In the genomic region with DNA sequence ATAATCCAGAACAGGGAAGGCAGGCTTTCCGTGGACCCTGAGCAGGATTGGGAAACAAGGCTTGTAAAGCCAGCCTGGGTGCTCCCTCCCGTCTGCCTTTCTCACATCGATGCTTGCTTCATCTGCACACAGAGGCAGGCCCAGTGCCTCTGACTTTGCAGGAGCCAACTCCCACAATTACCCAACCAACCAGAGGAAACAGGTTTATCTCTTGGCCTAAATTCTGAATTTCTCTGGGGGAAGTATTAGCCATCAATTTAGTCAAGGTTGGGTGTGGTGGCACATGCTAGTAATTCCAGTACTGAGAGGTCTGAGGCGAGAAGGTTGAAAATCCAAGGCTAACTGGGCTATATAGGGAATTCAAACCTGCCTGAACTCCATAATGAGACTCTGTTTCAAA, we compare ENCODE assay signal across 16 mouse cellular contexts. TPM values are rescaled to one million over a fixed set of nuclear protein-coding genes. Genes with fewer than 3 reads are reported as not detected.
DNase-seq lines count a peak whose midpoint lies in the region; ATAC-seq and TF ChIP-seq lines count a peak whose summit lies in the region.
"Had no signal": no experiment of that assay in that cellular context is flagged by ENCODE, and none has a peak within 500 bp of the region (broad histone marks: within the 10 kb centered on the region; RNA-seq: fewer than 3 reads in every experiment).

No protein-coding gene starts in this region.

- no peak overlapping the region for H3K27ac ChIP-seq in liver, postnatal 0 days (ENCODE audit: low read depth)
- no peak overlapping the region for H3K27ac ChIP-seq in liver, embryonic 11.5 days (ENCODE audit: low read depth, low read length)
- H3K27ac ChIP-seq in MEL (ENCODE audit: control insufficient read depth, low read depth, low read length) = peak overlapping the region; percentile 56
- no peak overlapping the region for H3K27ac ChIP-seq in forebrain, embryonic 14.5 days (ENCODE audit: low read depth, low read length)
- H3K27ac ChIP-seq: embryonic facial prominence, embryonic 13.5 days; heart, embryonic 15.5 days; kidney, embryonic 15.5 days; macrophage; stomach, embryonic 15.5 days had no signal

- TF ChIP-seq EP300 in liver, postnatal 0 days (IDR thresholded peaks at IDR 0.05; ENCODE audit: low read depth) = no peak
- TF ChIP-seq EP300 in MEL (IDR thresholded peaks at IDR 0.05; ENCODE audit: low read depth in 1 of 2, low read length in 2 of 2) = no peak

- H3K27me3 ChIP-seq in liver, postnatal 0 days (ENCODE audit: insufficient read depth, low read length) = no peaks in the 10 kb centered on the region
- H3K27me3 ChIP-seq in liver, embryonic 11.5 days (replicated peaks; ENCODE audit: control insufficient read depth, insufficient read depth, low read length) = peaks cover 4% of the 10 kb centered on the region; the same call in 1 of the 2 replicates
- H3K27me3 ChIP-seq in MEL (ENCODE audit: control insufficient read depth in 1 of 2, insufficient read depth in 2 of 2, low read length in 2 of 2) = no peaks in the 10 kb centered on the region
- H3K27me3 ChIP-seq in forebrain, embryonic 14.5 days (replicated peaks; ENCODE audit: control insufficient read depth, insufficient read depth, low read length) = no peaks in the 10 kb centered on the region
- H3K27me3 ChIP-seq: embryonic facial prominence, embryonic 13.5 days; heart, embryonic 15.5 days; kidney, embryonic 15.5 days; stomach, embryonic 15.5 days had no signal

- no peaks in the 10 kb centered on the region for H3K36me3 ChIP-seq in liver, postnatal 0 days (replicated peaks; ENCODE audit: insufficient read depth, low read length)
- no peaks in the 10 kb centered on the region for H3K36me3 ChIP-seq in liver, embryonic 11.5 days (ENCODE audit: control insufficient read depth, insufficient read depth, low read length)
- H3K36me3 ChIP-seq in MEL (ENCODE audit: control insufficient read depth in 1 of 2, insufficient read depth in 2 of 2, low read length in 2 of 2) = peaks cover 0 to 13% of the 10 kb centered on the region in 2 experiments; a peak in 2 of 4 replicates
- no peaks in the 10 kb centered on the region for H3K36me3 ChIP-seq in forebrain, embryonic 14.5 days (ENCODE audit: control insufficient read depth, insufficient read depth, low read length)
- H3K36me3 ChIP-seq: embryonic facial prominence, embryonic 13.5 days; heart, embryonic 15.5 days; kidney, embryonic 15.5 days; stomach, embryonic 15.5 days had no signal

- peak; percentile 87 for ATAC-seq in liver, postnatal 0 days
- no peak for ATAC-seq in liver, embryonic 11.5 days (replicated peaks; ENCODE audit: low FRiP score)
- no peak for ATAC-seq in forebrain, embryonic 14.5 days
- ATAC-seq: hindbrain, embryonic 16.5 days had no signal

- TF ChIP-seq POLR2A in MEL (IDR thresholded peaks at IDR 0.05; ENCODE audit: control insufficient read depth in 1 of 2, insufficient read depth in 1 of 2, low read depth in 1 of 2, low read length in 2 of 2, poor library complexity in 1 of 2) = peak in 1 of 2 experiments; percentile 37; a peak in 1 of 4 replicates

- no peak overlapping the region for H3K4me3 ChIP-seq in liver, postnatal 0 days (ENCODE audit: low read depth, low read length)
- H3K4me3 ChIP-seq in liver, embryonic 11.5 days (ENCODE audit: low read depth, low read length) = no peak overlapping the region
- H3K4me3 ChIP-seq in MEL (ENCODE audit: control insufficient read depth in 1 of 2, insufficient read depth in 1 of 2, low read depth in 2 of 2, low read length in 2 of 2) = peak overlapping the region in 1 of 2 experiments; percentile 17; a peak in 1 of 4 replicates
- H3K4me3 ChIP-seq in forebrain, embryonic 14.5 days (ENCODE audit: low read depth, low read length) = no peak overlapping the region
- H3K4me3 ChIP-seq: embryonic facial prominence, embryonic 13.5 days; heart, embryonic 15.5 days; kidney, embryonic 15.5 days; stomach, embryonic 15.5 days had no signal

- no peak overlapping the region for H3K4me2 ChIP-seq in liver, postnatal 0 days (ENCODE audit: low read depth, low read length)
- H3K4me2 ChIP-seq in liver, embryonic 11.5 days = no peak overlapping the region
- no peak overlapping the region for H3K4me2 ChIP-seq in forebrain, embryonic 14.5 days (ENCODE audit: low read length)
- H3K4me2 ChIP-seq: embryonic facial prominence, embryonic 13.5 days; heart, embryonic 15.5 days; kidney, embryonic 15.5 days; stomach, embryonic 15.5 days had no signal

- H3K79me2 ChIP-seq in MEL (ENCODE audit: control insufficient read depth, insufficient read depth, low read length, poor library complexity) = no peaks in the 10 kb centered on the region

- no peak for TF ChIP-seq CTCF in liver, postnatal 0 days (IDR thresholded peaks at IDR 0.05; ENCODE audit: low read depth)
- TF ChIP-seq CTCF in MEL (IDR thresholded peaks at IDR 0.05 in 2 of 3, conservative IDR thresholded peaks at IDR 0.05 in 1 of 3; ENCODE audit: control insufficient read depth in 1 of 3, insufficient read depth in 1 of 3, low read depth in 2 of 3, low read length in 3 of 3, poor library complexity in 1 of 3, severe bottlenecking in 1 of 3) = no peak

- 23% methylated on average over 4 of the region's 4 CpGs for WGBS in liver, postnatal 0 days (ENCODE audit: insufficient replicate concordance)
- WGBS in liver, embryonic 11.5 days = 47% methylated on average over 4 of the region's 4 CpGs
- WGBS in forebrain, embryonic 14.5 days = 82% methylated on average over 4 of the region's 4 CpGs

- H3K4me1 ChIP-seq in liver, postnatal 0 days (ENCODE audit: insufficient read depth) = peaks cover 6% of the 10 kb centered on the region; the same call in 1 of the 2 replicates
- H3K4me1 ChIP-seq in liver, embryonic 11.5 days (replicated peaks; ENCODE audit: control insufficient read depth, insufficient read depth, low read length) = no peaks in the 10 kb centered on the region; the same call in 1 of the 2 replicates
- peaks cover 2 to 23% of the 10 kb centered on the region in 2 experiments for H3K4me1 ChIP-seq in MEL (ENCODE audit: control insufficient read depth in 1 of 2, insufficient read depth in 2 of 2, low read length in 2 of 2)
- H3K4me1 ChIP-seq in forebrain, embryonic 14.5 days (ENCODE audit: control insufficient read depth, insufficient read depth, low read length) = no peaks in the 10 kb centered on the region
- H3K4me1 ChIP-seq: embryonic facial prominence, embryonic 13.5 days; stomach, embryonic 15.5 days had no signal

- H3K9me3 ChIP-seq in liver, postnatal 0 days (ENCODE audit: low read length) = no peaks in the 10 kb centered on the region
- H3K9me3 ChIP-seq in liver, embryonic 11.5 days (ENCODE audit: control insufficient read depth, low read length) = no peaks in the 10 kb centered on the region
- no peaks in the 10 kb centered on the region for H3K9me3 ChIP-seq in MEL (replicated peaks; ENCODE audit: insufficient read depth, low read length)
- no peaks in the 10 kb centered on the region for H3K9me3 ChIP-seq in forebrain, embryonic 14.5 days (replicated peaks; ENCODE audit: control insufficient read depth, low read length)
- H3K9me3 ChIP-seq: embryonic facial prominence, embryonic 13.5 days; heart, embryonic 15.5 days; kidney, embryonic 15.5 days; stomach, embryonic 15.5 days had no signal

- intact Hi-C loops in heart, postnatal 25 days (cut with DNase I) = no loop called here

- H3K9ac ChIP-seq in liver, postnatal 0 days (replicated peaks) = no peak overlapping the region
- no peak overlapping the region for H3K9ac ChIP-seq in liver, embryonic 11.5 days (ENCODE audit: low read depth, low read length)
- peak overlapping the region; percentile 8; the same call in 1 of the 2 replicates for H3K9ac ChIP-seq in MEL (ENCODE audit: control insufficient read depth, low read depth, low read length, poor library complexity, severe bottlenecking)
- H3K9ac ChIP-seq in forebrain, embryonic 14.5 days (ENCODE audit: low read length) = no peak overlapping the region
- H3K9ac ChIP-seq: embryonic facial prominence, embryonic 13.5 days; heart, embryonic 15.5 days; kidney, embryonic 15.5 days; stomach, embryonic 15.5 days had no signal

- TF ChIP-seq RAD21 in MEL (IDR thresholded peaks at IDR 0.05; ENCODE audit: low read depth, low read length) = no peak

- DNase-seq in adrenal gland, adult 2 months = peak; percentile 65
- DNase-seq in adrenal gland, adult 18-20 months (ENCODE audit: low spot score in 2 of 2) = no peak
- DNase-seq in liver, postnatal 0 days = peak; percentile 34
- no peak for DNase-seq in liver, embryonic 11.5 days (ENCODE audit: low spot score)
- peak; percentile 70 for DNase-seq in MEL (ENCODE audit: low read depth, low spot score)
- peak; percentile 46 for DNase-seq in heart, postnatal 25 days (ENCODE audit: low spot score)
- DNase-seq in forebrain, embryonic 14.5 days (ENCODE audit: low spot score) = no peak
- no peak for DNase-seq in Muller cell, postnatal 12 days (ENCODE audit: inconsistent ontology term)
- DNase-seq: cerebellum, postnatal 14 days; right cerebral cortex, postnatal 25 days had no signal

TF ChIP-seq in MEL, 35 proteins besides CTCF, POLR2A, EP300 and RAD21:
- 0 out of 2 replicates have a peak, but pooled peaks have one; percentile 6 for TF ChIP-seq ZC3H11A (IDR thresholded peaks at IDR 0.05; ENCODE audit: low read depth, low read length)
- TF ChIP-seq MEF2A (IDR thresholded peaks at IDR 0.05; ENCODE audit: extremely low read depth, insufficient replicate concordance, low read depth, low read length, poor library complexity, severe bottlenecking) = no peak
- 0 out of 2 replicates have a peak, but pooled peaks have one; percentile 11 for TF ChIP-seq ETS1 (IDR thresholded peaks at IDR 0.05; ENCODE audit: low read depth, low read length)
- TF ChIP-seq GATA1 (IDR thresholded peaks at IDR 0.05; ENCODE audit: low read depth, low read length) = peak; percentile 58
- no peak for TF ChIP-seq CHD1 (IDR thresholded peaks at IDR 0.05; ENCODE audit: low read depth, low read length)
- peak; percentile 54; the same call in 1 of the 2 replicates for TF ChIP-seq MAX (IDR thresholded peaks at IDR 0.05; ENCODE audit: low read length)

RNA-seq across cellular contexts. Expression of a gene that starts 9.4 kb away (rescaled TPM):
- total RNA-seq in adrenal gland, adult 2 months (2021) = 10 to 100 TPM; 31.9 to 40.2 TPM
- polyA plus RNA-seq in adrenal gland, adult 2 months (2012; rRNA removed) = 8.3 and 9.6 TPM in 2 replicates
- total RNA-seq in adrenal gland, adult 18-20 months (2021) = 10 to 100 TPM; 32.0 to 37.3 TPM
- polyA plus RNA-seq in liver, postnatal 0 days (2015; fragmentation: Nextera tagmentation; extraction: Ambion mirVana) = 4.5 and 5.6 TPM in 2 replicates
- 17.2 and 19.9 TPM in 2 replicates for polyA plus RNA-seq in liver, embryonic 11.5 days (2014; fragmentation: Nextera tagmentation; extraction: Ambion mirVana)
- 19.1 and 23.9 TPM in 2 replicates for total RNA-seq in MEL (2012; rRNA removed)
- 10 to 100 TPM in 1 of 2 experiments, not detected in 1; 17.2 TPM for polyA plus RNA-seq in MEL (2012; ENCODE audit: insufficient read depth in 1 of 2, insufficient read length in 2 of 2, low read depth in 1 of 2, low replicate concordance in 2 of 2, missing spikeins in 1 of 2)
- total RNA-seq in heart, postnatal 25 days (2021) = 10 to 100 TPM; 18.2 to 23.9 TPM
- polyA plus RNA-seq in forebrain, embryonic 14.5 days (2014; fragmentation: Nextera tagmentation; extraction: Ambion mirVana) = 11.3 and 15.1 TPM in 2 replicates

Comparison
In these comparisons a context has a peak if more than half of its experiments do, and no peak if none do; other contexts are left out.
1. DNase-seq: peak in adrenal gland, adult 2 months (single experiment), liver, postnatal 0 days (single experiment), MEL (single experiment) and heart, postnatal 25 days (single experiment); none in adrenal gland, adult 18-20 months (0 of 2), liver, embryonic 11.5 days (single experiment), forebrain, embryonic 14.5 days (single experiment) and Muller cell, postnatal 12 days (single experiment).